Comparison of ENCODE assay signal across 34 mouse cellular contexts in genomic region chr13:110307188-110307587, GRCm38 (mm10). TPM values are rescaled to one million over a fixed set of nuclear protein-coding genes. Genes with fewer than 3 reads are reported as not detected.
"Had no signal": no experiment of that assay in that cellular context is flagged by ENCODE, and none has a peak within 500 bp of the region (broad histone marks: within the 10 kb centered on the region; RNA-seq: fewer than 3 reads in every experiment).

No protein-coding gene starts in this region.

- DNase-seq: left cerebral cortex, postnatal 4 days; liver; liver, embryonic 13.5 days; liver, postnatal 0 days; lung, adult 18-20 months; lung, adult 2 months; lung, embryonic 14.5 days; lung, postnatal 10 days; lung, postnatal 14 days; lung, postnatal 36 days; lung, postnatal 4 days; midbrain, embryonic 14.5 days had no signal

- H3K4me1 ChIP-seq: limb, embryonic 10.5 days; limb, embryonic 12.5 days; limb, embryonic 13.5 days; limb, embryonic 15.5 days; liver, embryonic 12.5 days; liver, embryonic 13.5 days; liver, embryonic 15.5 days; lung, embryonic 15.5 days; megakaryocyte, embryonic 14.5 days; midbrain, embryonic 10.5 days; midbrain, embryonic 12.5 days; midbrain, embryonic 13.5 days; midbrain, embryonic 15.5 days; neural tube, embryonic 12.5 days had no signal

- H3K4me2 ChIP-seq: limb, embryonic 12.5 days; limb, embryonic 13.5 days; limb, embryonic 15.5 days; liver, embryonic 11.5 days; liver, embryonic 12.5 days; liver, embryonic 13.5 days; liver, embryonic 15.5 days; lung, embryonic 14.5 days; lung, embryonic 15.5 days; midbrain, embryonic 11.5 days; midbrain, embryonic 12.5 days; midbrain, embryonic 13.5 days; midbrain, embryonic 15.5 days; neural tube, embryonic 12.5 days had no signal

- ATAC-seq: liver, embryonic 12.5 days; liver, postnatal 0 days; lung, postnatal 0 days; midbrain, embryonic 13.5 days; midbrain, embryonic 15.5 days; midbrain, embryonic 16.5 days had no signal

- H3K4me3 ChIP-seq: limb, embryonic 10.5 days; limb, embryonic 12.5 days; limb, embryonic 13.5 days; limb, embryonic 15.5 days; liver, embryonic 12.5 days; liver, embryonic 13.5 days; liver, embryonic 15.5 days; lung, embryonic 15.5 days; megakaryocyte, embryonic 14.5 days; midbrain, embryonic 10.5 days; midbrain, embryonic 12.5 days; midbrain, embryonic 13.5 days; midbrain, embryonic 15.5 days; neural tube, embryonic 12.5 days had no signal

- H3K27me3 ChIP-seq: limb, embryonic 12.5 days; limb, embryonic 13.5 days; limb, embryonic 15.5 days; liver, embryonic 12.5 days; liver, embryonic 13.5 days; liver, embryonic 15.5 days; lung, embryonic 15.5 days; megakaryocyte, embryonic 14.5 days; midbrain, embryonic 12.5 days; midbrain, embryonic 13.5 days; midbrain, embryonic 15.5 days; neural tube, embryonic 12.5 days had no signal

- H3K9ac ChIP-seq: limb, embryonic 12.5 days; limb, embryonic 13.5 days; limb, embryonic 15.5 days; liver, embryonic 12.5 days; liver, embryonic 13.5 days; liver, embryonic 14.5 days; liver, embryonic 15.5 days; liver, postnatal 0 days; lung, embryonic 14.5 days; lung, embryonic 15.5 days; midbrain, embryonic 12.5 days; midbrain, embryonic 13.5 days; midbrain, embryonic 15.5 days; neural tube, embryonic 12.5 days had no signal

- H3K9me3 ChIP-seq: limb, embryonic 10.5 days; limb, embryonic 12.5 days; limb, embryonic 13.5 days; limb, embryonic 15.5 days; liver, embryonic 12.5 days; liver, embryonic 13.5 days; liver, embryonic 15.5 days; lung, embryonic 15.5 days; megakaryocyte, embryonic 14.5 days; midbrain, embryonic 10.5 days; midbrain, embryonic 12.5 days; midbrain, embryonic 13.5 days; midbrain, embryonic 15.5 days; neural tube, embryonic 12.5 days had no signal

- H3K36me3 ChIP-seq: limb, embryonic 10.5 days; limb, embryonic 12.5 days; limb, embryonic 13.5 days; limb, embryonic 15.5 days; liver, embryonic 12.5 days; liver, embryonic 13.5 days; liver, embryonic 15.5 days; lung, embryonic 15.5 days; midbrain, embryonic 10.5 days; midbrain, embryonic 12.5 days; midbrain, embryonic 13.5 days; midbrain, embryonic 15.5 days; neural tube, embryonic 12.5 days had no signal

- H3K27ac ChIP-seq: limb, embryonic 10.5 days; limb, embryonic 12.5 days; limb, embryonic 13.5 days; limb, embryonic 15.5 days; liver, embryonic 12.5 days; liver, embryonic 13.5 days; liver, embryonic 14.5 days; liver, embryonic 15.5 days; lung, embryonic 15.5 days; macrophage; midbrain, embryonic 10.5 days; midbrain, embryonic 12.5 days; midbrain, embryonic 13.5 days; midbrain, embryonic 15.5 days; neural tube, embryonic 12.5 days had no signal

RNA-seq across cellular contexts. Expression of gene Rab3c, which starts 26.4 kb away (rescaled TPM):
- polyA plus RNA-seq: liver, adult 2 months; liver, embryonic 12.5 days; liver, postnatal 0 days; macrophage had no signal

RNA-seq across cellular contexts. Expression of gene Gapt, which starts 49.8 kb away (rescaled TPM):
- polyA plus RNA-seq: limb, embryonic 11.5 days; midbrain, embryonic 16.5 days; midbrain, postnatal 0 days had no signal
